Mouse (Mus musculus): ENCODE results near the gene Gm28038.

The Gm28038 gene

DNA sequence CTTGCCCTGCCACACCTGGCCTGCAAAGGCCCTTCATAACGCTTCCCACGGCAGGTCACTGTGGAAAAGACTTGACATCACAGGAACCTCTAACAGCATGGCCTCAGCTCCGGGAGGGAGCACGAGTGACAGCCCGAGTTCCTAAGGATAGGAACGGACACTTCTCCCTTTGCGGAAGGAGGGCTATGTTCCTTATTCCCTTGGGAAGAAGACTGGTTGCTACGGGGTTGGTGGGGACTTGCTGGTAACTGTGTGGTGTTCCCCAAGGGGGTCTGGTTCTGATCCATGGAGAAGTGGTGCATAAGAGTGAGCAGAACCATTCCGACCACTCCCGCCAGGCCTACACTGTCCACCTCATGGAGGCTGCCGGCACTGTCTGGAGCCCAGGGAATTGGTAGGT is at the start of gene Gm28038:
Gene Gm28038 (plus strand): TSS at position 301 of the 400 bp plus-strand sequence.
- no peak for DNase-seq

- no peak for DNase-seq
Measured at GRCm38 (mm10) chr2:30235593-30235992, 45.2 kb upstream of the Gm28038 start.

DNA sequence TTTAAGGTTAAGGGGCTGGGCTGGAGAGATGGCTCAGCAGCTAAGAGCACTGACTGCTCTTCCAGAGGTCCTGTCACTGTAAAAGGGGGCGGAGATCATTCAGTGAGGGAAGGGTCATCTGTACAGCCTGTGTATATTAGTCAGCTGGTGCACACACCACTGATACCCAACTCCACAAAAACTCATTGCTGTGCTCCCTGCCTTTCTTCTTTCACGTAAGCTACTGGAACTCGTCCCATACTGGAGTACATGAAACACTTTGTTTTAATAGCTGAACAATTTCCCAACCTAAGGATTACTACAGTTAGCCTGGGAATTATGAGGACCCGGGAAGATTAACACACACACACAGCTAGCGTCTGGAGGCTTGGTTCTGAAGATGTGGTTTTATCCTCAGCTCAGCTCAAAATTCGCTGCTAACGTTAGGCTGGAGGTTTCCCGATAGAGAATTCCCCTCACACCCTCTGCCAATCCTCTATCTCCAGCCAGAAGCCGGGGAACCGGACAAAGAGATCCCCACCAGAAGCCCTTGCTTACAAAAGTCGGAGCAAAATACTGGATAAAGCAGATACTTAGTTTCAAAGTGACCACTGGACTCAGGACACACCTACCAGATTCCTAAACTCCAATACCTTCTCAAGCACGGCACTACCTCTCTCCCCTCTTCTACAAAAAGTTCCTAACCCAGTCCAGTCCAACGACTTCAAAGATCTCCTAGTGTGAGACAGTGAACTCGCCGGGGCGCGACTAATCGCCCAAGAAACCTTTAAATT is 44.2 kb upstream of the Gm28038 start:
- DNase-seq, result no peak

GRCm38 (mm10) chr2:30237199-30237880 is 43.5 kb upstream of the Gm28038 start, which contains the start of gene Lrrc8a:
TSS of gene Lrrc8a (plus strand) at chr2:30237715.
- peak; percentile 99 for DNase-seq

DNA sequence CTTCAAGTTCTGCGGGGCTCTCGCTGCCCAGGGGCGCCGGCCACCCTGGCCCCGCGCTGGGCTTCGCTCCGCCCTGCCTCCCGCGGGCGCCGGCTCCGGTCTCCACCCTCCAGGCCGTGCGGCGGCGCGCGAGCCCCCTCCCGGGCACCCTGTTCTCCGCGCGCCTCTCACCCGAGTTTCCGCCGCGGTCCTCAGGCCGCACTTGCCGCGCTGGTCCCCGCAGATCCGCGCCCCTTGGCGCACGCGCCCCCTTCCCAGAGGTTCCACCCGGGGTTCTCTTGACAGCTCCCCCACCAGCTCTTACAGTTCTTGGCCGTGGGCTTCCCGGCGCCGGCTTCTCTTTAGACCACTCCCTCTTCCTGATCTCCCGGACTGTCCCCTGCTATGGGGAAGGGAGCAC is 43.0 kb upstream of the Gm28038 start:
- DNase-seq, result peak; percentile 65 to 70

DNA sequence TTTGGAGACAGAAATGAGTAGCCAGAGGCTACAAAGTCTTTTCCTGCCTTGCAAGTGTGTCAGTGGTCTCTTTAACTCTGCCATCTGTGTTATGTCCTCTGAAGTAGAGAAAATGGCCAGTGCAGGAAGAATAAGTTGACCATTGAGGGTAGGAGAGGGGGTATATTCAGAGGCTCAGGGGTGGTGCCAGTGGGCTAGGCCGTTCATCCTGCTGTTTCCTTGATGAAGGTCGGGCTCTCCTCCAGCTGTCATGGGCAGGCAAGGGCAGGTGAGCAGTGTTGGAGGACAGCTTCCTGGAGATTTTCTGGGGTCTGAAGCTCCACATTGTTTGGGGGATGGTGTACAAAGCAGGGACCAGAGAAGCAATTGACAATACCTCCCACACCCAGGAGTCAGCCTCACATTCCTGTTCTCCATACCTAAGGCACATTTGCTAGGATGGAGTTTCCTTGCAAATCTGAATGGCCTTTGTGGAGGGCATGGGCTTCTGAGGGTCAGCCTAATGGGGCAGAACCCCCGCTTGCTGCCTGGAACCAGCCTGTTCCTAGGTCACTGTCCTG is 41.9 kb upstream of the Gm28038 start:
- no peak for DNase-seq

GRCm38 (mm10) chr2:30239777-30240176 is 41.1 kb upstream of the Gm28038 start:
- no peak for DNase-seq

DNA sequence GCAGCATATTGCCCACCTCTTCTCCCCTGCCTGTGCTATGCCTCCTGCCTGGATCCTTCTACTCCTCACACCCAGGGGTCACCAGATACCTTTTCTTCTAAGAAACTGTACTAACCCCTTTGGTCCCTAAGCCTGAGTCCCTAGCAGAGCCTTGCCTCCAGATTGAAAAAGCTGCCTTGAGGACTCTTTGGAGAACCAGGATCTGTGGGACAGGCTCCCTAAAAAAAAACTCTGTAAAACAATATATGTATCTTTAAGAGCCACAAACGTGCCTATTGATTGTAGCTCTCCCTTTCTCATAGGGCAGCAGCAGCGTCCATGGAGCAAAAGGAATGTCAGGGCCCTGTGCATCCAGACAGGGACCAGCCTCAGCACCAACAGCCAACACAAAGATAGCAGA is 40.6 kb upstream of the Gm28038 start, which contains the start of gene Gm28035:
Gene Gm28035 (plus strand): TSS at position 301 of the 400 bp plus-strand sequence.
- DNase-seq, result no peak

- DNase-seq, result no peak
Measured at GRCm38 (mm10) chr2:30242509-30242908, 38.3 kb upstream of the Gm28038 start.

DNA sequence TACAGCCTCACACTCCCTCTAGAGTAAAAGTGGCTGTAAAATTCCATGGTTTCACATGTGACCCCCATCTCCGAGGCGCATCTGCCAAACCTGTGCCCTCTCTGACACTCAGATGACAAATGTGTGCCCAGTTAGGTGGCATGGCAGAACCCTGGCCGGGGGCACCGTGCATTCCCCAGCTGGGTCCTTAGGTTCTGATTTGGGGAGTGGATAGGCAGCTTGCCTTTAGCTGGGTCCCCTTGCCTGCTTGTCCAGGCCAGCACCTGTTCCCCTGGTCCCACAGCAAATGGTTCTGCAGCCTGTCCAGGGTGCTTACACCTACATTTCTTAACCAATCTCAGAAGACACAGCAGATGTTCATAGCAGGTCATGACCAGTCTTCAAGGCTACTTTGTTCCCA is 37.5 kb upstream of the Gm28038 start:
- DNase-seq, result no peak

GRCm38 (mm10) chr2:30244595-30245178 is 36.2 kb upstream of the Gm28038 start:
- DNase-seq, result no peak

DNA sequence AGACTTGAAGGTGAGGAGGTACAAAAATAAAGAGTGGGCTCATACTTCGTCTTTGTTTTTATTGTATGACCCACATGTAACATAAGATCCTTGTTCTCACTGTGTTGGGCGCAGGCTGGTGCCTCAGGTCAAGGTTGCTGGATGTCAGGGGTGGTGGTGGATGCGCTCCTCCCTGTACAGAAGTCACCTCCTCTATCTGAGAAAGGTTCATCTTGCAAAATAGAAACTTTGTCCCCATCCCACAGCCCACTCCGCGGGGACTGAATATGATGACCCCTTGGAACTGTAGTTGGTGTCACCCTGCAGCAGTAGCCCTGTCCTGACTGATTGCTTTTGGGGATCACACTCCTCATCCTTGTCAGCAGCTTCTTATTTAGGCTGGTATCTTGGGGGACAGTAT is 33.8 kb upstream of the Gm28038 start:
- no peak for DNase-seq

- DNase-seq, result no peak
Measured at GRCm38 (mm10) chr2:30247681-30248080, 33.2 kb upstream of the Gm28038 start.

DNA sequence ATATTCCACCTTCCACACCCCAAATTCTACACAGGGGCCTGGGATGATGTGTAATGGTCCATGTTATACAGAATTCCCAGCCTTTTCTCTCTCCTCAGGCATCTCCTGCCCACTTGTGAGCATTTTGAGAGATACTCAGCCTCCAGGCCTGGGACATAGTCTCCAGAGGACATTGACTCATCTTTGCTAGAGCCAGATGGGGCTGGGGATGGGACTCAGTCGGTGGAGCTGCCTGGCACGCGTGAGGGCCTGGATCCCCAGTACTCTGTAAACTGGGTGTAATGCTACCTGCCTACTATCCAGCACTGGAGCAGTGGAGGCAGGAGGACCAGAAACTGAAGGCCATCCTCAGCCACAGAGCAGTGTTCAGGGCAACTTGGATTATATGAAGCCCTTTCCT is 31.7 kb upstream of the Gm28038 start:
- no peak for DNase-seq

GRCm38 (mm10) chr2:30250166-30251128 is 30.4 kb upstream of the Gm28038 start:
- DNase-seq, result peak in 1 of 2 experiments; percentile 3

- peak; percentile 67 to 82 for DNase-seq
Measured at GRCm38 (mm10) chr2:30251417-30252104, 29.3 kb upstream of the Gm28038 start.

GRCm38 (mm10) chr2:30252521-30252920 is 28.3 kb upstream of the Gm28038 start:
- no peak for DNase-seq

DNA sequence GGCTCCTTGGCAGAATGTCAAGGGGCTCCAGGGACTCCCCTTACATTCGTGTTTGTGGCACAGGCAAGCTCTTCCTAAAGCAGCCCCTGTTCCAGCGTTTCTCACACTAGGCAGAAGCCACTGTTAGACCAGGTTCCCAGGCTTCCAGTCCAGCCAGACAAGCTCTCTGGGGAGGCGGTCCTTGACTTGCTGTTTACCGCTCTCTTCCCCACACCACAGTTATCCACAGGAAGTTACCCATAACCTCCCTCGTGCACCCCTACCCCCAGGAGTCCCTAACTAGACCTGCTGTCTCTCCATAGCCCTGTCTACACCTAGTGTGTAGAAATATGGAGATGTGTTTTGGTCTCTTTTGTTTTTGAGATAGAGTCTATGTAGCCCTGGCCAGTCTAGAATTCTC is 27.0 kb upstream of the Gm28038 start:
- DNase-seq, result peak in 1 of 2 experiments; percentile 10

- peak in 1 of 2 experiments; percentile 3 for DNase-seq
Measured at GRCm38 (mm10) chr2:30255631-30256395, 25.0 kb upstream of the Gm28038 start.

DNA sequence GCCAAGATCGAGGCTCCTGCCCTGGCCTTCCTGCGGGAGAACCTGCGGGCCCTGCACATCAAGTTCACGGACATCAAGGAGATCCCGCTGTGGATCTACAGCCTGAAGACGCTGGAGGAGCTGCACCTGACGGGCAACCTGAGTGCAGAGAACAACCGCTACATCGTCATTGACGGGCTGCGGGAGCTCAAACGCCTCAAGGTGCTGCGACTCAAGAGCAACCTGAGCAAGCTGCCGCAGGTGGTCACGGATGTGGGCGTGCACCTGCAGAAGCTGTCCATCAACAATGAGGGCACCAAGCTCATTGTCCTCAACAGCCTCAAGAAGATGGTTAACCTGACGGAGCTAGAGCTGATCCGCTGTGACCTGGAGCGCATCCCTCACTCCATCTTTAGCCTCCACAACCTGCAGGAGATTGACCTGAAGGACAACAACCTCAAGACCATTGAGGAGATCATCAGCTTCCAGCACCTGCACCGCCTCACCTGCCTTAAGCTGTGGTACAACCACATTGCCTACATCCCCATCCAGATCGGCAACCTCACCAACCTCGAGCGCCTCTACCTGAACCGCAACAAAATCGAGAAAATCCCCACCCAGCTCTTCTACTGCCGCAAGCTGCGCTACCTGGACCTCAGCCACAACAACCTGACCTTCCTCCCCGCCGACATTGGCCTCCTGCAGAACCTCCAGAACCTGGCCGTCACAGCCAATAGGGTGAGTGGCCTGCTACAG is 24.1 kb upstream of the Gm28038 start:
- DNase-seq, result peak in 1 of 2 experiments; percentile 4

Measured in thymus, adult 18-20 months (tissue).